Mouse (Mus musculus) T-cell, adult 66 days (primary cell): ENCODE measurements around the gene Hist1h2af. TPM values are rescaled to one million over a fixed set of nuclear protein-coding genes. Genes with fewer than 3 reads are reported as not detected.

Experiments
- total RNA-seq, 2 experiments: library from RNA; stranded (reverse); gene quantifications; 3 replicates in 1 of 2; 4 replicates in 1 of 2; pipeline ENCODE4 v1.2.4; 2023

Gene Hist1h2af
- total RNA-seq: 10 to 100 TPM; 25.3 to 89.5 TPM

DNA sequence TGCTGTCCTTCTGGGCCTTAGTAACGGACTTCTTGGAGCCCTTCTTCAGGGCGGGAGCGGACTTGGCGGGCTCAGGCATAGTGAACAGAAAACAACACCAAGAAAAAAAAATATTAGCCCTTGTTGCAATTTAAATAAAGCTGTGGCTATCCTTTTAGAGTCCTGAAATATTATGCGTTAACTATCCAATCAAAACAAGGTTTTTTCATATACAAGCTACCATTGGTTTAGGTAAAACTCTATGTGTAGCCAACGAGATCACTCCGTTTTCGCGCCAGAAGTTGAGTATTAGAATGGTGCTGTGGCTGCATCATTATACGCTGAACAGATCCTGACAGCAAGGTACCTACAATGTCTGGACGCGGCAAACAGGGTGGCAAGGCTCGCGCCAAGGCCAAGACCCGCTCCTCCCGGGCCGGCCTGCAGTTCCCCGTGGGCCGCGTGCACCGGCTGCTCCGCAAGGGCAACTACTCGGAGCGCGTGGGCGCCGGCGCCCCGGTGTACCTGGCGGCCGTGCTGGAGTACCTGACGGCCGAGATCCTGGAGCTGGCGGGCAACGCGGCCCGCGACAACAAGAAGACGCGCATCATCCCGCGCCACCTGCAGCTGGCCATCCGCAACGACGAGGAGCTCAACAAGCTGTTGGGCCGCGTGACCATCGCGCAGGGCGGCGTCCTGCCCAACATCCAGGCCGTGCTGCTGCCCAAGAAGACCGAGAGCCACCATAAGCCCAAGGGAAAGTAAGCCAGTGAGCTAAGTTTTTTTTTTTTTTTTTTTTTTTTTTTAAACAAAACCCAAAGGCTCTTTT is at the start of gene Hist1h2af:
Gene Hist1h2af, plus strand, starts transcription at position 347 of the 808 bp plus-strand sequence.

DNA sequence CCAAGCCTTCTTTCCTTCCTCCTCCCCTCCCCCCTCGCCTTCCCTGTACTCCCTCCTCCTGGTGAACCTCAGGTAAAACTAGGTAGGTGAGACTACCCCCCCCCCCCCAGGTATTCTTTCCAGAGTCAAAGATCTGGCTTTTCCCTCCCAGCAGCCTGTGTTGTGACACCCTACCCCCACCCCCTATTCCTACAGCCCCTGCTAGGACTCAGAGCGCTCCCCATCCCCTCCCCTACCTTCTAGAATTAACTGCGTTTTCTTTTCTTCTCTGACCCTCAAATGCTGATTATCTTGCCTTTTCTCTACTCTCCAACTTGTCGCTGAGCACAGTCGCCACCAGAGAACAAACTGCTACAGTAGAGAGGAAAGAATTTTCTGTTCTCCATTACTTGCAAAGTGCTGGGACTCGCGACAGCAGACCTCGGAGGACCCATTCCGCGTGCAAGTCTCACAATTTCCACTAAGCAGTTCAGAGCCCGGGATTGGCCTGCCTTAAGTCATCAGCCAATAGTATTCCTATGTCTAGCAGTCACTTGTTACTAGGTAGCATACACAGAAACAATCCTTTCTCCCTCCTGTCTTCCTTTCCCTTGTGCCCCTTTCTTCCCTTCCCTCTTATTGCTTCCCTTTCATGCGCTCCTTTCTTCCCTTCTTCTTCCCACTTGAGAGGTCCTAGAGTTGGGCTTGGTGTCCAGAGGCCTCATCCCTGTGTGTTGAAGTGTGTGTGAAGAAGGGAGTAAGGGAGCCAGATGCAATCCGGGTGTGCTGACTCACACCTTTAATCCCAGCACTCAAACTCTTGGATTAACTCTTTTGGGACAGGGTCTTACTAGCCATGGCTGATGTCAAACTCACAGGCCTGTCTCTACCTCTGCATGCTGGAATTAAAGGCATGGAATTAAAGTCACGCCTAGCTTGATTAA is 45.0 kb upstream of the Hist1h2af start, which contains the start of gene Btn2a2:
Gene Btn2a2, minus strand, starts transcription at position 458 of the 923 bp plus-strand sequence.

DNA sequence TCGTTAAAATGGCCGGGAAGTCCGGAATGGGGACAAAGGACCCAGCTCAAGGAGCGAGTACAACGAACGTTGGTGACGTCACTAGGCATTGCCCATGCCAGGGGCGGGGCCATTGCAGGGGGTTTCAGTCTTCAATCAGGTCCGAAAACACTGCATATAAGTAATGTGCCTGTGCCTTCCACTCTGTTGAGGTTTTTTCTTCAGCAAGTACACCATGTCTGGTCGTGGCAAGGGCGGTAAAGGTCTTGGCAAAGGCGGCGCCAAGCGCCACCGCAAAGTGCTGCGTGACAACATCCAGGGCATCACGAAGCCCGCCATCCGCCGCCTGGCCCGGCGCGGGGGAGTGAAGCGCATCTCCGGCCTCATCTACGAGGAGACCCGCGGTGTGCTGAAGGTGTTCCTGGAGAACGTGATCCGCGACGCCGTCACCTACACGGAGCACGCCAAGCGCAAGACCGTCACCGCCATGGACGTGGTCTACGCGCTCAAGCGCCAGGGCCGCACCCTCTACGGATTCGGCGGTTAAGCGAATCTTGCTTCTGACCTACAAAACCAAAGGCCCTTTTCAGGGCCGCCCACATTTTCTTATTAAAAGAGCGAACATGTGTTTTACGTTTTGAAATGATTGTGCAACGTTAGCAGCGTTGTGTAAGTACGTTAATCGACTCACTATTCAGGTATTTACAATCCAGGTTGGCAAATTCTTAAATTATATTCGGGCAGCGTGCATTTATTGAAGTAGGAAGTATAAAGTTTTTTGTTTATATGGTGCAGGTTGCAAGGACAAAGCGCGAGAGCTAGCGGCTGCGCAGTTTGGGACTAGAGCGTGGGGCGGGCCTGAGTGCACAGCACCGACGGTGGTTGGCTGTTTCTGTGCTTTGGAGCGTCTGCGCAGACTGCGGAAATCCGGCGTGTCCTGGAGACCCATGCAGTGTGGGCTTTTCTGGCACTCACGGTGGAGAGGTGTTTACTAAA is 2.5 kb upstream of the Hist1h2af start, which contains the start of gene Hist1h4h:
Gene Hist1h4h, plus strand, starts transcription at position 150 of the 975 bp plus-strand sequence.

DNA sequence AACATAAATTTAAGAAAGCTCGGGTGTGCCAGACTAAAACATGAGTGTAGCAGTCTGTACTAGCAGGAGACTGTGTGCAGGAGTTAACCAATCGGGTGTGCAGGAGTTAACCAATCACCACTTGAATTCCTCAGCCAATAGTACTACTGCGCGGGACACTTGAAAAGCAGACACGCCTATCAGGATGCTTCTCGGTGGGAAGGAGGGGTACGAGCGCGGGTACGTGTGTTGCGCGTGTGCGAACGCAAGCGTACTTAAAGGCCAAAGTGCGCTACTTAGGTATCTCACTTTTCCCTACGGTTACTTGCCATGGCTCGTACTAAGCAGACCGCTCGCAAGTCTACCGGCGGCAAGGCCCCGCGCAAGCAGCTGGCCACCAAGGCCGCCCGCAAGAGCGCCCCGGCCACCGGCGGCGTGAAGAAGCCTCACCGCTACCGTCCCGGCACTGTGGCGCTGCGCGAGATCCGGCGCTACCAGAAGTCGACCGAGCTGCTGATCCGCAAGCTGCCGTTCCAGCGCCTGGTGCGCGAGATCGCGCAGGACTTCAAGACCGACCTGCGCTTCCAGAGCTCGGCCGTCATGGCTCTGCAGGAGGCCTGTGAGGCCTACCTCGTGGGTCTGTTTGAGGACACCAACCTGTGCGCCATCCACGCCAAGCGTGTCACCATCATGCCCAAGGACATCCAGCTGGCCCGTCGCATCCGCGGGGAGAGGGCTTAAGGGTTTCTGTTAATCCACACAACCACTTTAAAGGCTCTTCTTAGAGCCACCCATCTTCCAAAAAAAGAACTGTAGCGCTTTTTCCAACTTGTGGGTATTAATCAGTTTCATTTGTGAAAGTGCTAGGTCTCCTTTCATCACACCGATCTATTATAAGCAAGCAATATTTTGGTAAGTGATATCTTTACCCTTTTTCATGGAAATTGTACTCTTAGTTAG is 1.7 kb downstream of the Hist1h2af start, which contains the start of gene Hist1h3g:
Gene Hist1h3g, plus strand, starts transcription at position 286 of the 939 bp plus-strand sequence.

DNA sequence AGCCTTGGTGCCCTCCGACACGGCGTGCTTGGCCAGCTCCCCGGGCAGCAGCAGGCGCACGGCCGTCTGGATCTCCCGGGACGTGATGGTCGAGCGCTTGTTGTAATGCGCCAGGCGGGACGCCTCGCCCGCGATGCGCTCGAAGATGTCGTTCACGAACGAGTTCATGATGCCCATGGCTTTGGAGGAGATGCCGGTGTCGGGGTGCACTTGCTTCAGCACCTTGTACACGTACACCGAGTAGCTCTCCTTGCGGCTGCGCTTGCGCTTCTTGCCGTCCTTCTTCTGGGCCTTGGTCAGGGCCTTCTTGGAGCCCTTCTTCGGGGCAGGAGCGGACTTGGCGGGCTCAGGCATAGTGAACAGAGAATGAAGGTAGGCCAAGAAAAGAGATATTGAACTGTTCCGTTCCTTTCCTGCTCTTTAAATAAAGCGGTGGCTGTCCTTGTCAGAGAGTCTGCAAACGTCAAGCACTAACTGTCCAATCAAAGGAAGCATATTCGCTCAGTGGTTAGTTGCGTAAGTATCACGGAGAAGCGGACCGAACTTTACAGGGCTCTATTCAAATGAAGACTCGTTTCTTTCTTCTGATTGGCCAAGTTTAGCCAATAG is 9.4 kb downstream of the Hist1h2af start, which contains the start of gene Hist1h2bh:
Gene Hist1h2bh, minus strand, starts transcription at position 394 of the 609 bp plus-strand sequence.

DNA sequence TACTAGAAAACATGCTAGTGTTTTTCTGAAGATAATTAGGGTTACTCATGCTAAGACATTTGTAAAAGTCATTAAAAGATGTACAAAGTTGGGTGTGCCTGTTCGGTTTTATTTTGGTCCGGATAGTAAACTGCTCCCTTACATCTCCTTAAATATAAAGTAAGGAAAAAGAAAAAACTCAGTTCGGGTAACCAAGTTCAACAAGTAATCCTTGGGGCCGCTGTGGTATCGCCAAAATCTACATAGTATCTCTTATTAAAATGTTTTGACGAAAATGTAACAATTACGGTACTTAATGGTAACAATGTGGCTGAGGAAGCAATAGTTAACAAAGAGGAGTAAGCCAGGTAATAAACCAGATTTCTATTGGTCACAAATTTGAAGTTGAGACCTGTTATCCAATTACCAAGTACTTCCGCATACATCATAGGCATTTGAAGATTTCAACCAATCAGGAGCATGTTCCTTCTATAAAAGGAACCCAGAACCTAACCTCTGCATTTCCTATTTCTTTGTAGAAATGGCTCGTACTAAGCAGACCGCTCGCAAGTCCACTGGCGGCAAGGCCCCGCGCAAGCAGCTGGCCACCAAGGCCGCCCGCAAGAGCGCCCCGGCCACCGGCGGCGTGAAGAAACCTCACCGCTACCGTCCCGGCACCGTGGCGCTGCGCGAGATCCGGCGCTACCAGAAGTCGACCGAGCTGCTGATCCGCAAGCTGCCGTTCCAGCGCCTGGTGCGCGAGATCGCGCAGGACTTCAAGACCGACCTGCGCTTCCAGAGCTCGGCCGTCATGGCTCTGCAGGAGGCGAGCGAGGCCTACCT is 10.5 kb downstream of the Hist1h2af start, which contains the start of gene Hist1h3f:
Gene Hist1h3f, plus strand, starts transcription at position 88 of the 822 bp plus-strand sequence.

DNA sequence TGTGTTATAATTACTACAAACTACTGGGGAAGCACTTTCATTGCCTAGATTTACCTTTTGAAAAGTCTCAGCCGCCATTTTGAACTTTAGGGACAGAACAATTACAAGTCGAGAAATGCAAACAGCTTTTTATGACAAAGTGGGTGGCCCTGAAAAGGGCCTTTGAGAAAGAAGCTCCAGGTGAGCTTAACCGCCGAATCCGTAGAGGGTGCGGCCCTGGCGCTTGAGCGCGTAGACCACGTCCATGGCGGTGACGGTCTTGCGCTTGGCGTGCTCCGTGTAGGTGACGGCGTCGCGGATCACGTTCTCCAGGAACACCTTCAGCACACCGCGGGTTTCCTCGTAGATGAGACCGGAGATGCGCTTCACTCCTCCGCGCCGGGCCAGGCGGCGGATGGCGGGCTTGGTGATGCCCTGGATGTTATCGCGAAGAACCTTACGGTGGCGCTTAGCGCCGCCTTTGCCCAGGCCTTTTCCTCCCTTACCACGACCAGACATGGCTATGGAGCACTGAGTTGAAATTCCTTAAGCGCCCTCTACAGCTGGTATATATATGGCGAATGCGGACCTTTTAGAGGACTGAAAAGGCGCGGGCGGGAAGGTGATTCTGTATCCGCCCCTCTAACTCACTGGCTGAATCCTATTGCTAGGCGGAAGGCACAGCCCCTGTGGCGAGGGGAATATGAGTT is 17.6 kb downstream of the Hist1h2af start, which contains the start of gene Hist1h4f:
Gene Hist1h4f, minus strand, starts transcription at position 503 of the 689 bp plus-strand sequence.

DNA sequence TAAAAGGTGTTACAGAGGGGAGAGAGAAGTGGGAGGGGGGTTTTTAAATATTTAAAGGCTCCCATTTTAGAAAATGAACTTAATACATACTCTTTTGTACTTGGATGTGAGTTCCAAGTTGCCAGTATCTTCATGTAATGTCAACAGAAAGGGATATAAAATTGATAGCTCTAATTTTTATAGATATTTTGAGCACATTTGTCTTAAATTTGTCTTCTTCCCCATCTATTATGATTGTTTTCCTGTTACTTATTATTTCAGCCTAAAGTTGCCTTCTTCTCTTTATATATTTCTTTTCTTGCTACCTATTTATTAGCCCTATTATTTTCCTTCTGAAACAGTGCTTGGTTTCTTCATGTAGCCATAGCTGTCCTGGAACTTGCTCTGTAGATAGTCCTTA is 19.3 kb downstream of the Hist1h2af start, which contains the start of gene Hist1h1d:
Gene Hist1h1d, plus strand, starts transcription at position 301 of the 400 bp plus-strand sequence.

DNA sequence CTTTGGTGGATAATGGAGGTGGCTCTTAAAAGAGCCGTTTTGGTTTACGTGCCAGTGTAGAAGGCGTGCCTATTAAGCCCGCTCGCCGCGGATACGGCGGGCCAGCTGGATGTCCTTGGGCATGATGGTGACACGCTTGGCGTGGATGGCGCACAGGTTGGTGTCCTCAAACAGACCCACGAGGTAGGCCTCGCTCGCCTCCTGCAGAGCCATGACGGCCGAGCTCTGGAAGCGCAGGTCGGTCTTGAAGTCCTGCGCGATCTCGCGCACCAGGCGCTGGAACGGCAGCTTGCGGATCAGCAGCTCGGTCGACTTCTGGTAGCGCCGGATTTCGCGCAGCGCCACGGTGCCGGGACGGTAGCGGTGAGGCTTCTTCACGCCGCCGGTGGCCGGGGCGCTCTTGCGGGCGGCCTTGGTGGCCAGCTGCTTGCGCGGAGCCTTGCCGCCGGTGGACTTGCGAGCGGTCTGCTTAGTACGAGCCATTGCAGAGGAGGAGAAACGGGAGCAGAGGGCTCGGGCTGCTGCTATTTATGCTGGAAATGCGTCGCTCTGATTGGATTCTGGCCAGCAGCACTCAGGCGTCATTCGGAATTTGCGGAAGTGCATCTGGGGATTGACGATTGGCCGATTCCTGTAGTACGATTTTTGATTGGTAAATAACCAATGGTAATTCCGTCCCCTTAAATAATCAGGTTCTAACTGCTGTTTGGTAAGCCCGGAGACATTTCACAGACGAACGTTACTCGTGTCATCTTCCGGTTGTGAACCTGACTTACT is 28.4 kb downstream of the Hist1h2af start, which contains the start of gene Hist1h3e:
Gene Hist1h3e, minus strand, starts transcription at position 487 of the 777 bp plus-strand sequence.

DNA sequence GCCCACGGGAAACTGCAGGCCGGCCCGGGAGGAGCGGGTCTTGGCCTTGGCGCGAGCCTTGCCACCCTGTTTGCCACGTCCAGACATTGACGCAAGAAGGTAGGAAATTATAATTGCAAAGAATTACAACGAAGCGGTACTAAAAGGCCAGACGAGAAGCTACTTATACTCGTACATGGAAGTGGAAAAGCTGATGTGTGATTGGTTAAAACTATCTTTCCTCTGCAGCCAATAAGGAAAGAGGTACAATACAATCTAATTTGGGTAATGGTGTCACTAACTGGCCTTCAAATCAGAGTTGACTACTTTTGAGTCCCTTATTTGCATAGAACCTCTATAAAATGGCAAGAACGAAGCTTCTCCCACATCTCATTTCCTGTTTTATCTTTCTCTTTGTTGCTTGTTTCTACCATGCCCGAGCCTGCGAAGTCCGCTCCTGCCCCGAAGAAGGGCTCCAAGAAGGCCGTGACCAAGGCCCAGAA is 37.4 kb downstream of the Hist1h2af start, which contains the start of the genes Hist1h2ae and Hist1h2bg:
Gene Hist1h2ae, minus strand, starts transcription at position 199 of the 482 bp plus-strand sequence.
Gene Hist1h2bg, plus strand, starts transcription at position 375 of the 482 bp plus-strand sequence.

DNA sequence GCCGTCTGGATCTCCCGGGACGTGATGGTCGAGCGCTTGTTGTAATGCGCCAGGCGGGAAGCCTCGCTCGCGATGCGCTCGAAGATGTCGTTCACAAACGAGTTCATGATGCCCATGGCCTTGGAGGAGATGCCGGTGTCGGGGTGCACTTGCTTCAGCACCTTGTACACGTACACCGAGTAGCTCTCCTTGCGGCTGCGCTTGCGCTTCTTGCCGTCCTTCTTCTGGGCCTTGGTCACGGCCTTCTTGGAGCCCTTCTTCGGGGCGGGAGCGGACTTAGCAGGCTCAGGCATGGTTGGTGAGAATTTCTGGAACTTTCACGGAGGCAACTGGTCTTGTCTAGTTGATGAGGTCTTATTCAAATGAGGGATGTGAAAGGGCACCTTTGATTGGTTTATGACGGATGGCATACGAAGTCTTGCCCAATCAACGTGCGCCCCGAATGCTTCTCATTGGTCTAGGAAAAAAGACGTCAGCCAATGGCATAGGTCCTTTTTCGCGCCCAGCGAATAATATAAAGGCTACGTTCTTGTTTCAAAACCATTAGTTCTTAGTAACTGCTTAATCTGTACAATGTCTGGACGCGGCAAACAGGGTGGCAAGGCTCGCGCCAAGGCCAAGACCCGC is 40.3 kb downstream of the Hist1h2af start, which contains the start of the genes Hist1h2bf and Hist1h2ad:
Gene Hist1h2bf, minus strand, starts transcription at position 299 of the 627 bp plus-strand sequence.
Gene Hist1h2ad, plus strand, starts transcription at position 484 of the 627 bp plus-strand sequence.

DNA sequence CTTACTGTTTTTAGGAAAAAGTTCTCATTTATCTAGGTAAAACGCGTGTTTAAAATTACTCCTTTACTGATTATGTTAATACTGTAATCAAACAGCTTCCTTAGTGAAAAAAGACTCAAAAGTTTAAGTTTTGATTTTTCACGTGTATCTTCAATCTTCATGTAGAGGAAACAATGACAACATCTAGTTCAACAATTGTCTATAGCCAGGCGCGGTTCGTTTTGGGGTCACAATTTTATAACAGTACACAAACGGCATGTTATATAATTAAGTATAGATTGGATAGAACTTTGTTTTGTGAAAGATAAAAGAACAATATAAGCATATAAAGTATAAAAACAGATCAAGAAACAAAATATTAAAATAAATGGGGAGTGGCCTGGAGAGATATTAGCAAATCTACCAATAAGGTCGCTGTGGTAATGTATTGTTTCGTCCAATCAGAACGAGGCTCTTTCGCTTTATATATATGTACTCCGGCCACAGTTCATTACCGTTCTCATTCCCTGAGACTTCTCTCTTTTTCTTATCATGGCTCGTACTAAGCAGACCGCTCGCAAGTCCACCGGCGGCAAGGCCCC is 41.7 kb downstream of the Hist1h2af start, which contains the start of gene Hist1h3d:
Gene Hist1h3d, plus strand, starts transcription at position 493 of the 581 bp plus-strand sequence.

DNA sequence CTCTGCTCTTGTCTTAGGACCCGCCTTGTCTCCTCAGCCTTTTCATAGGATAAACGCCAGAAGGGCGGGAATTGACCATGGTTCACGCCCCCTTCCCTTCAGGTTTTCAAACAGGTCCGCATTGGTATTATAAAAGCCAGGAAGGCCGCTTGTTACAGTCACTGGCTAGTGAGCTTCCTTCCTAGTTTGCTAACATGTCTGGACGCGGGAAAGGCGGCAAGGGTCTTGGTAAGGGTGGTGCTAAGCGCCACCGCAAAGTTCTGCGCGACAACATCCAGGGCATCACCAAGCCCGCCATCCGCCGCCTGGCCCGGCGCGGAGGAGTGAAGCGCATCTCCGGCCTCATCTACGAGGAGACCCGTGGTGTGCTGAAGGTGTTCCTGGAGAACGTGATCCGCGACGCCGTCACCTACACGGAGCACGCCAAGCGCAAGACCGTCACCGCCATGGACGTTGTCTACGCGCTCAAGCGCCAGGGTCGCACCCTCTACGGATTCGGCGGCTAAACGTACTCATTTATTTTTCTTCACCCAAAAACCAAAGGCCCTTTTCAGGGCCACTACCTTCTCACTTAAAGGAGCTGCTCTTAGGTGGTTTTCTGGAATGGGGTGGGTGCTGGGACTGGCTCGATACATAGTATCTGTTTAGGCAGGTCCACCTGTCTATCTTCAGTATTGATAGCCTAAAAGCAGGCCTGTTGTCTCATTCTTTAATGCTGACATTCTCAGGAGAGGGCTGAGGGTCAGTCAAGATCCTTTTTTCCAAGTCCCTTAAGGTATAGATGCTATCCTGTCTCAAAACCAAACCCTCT is 47.9 kb downstream of the Hist1h2af start, which contains the start of gene Hist1h4d:
Gene Hist1h4d, plus strand, starts transcription at position 191 of the 811 bp plus-strand sequence.

